Mouse (Mus musculus): ENCODE data around the gene Spink4. TPM values are rescaled to one million over a fixed set of nuclear protein-coding genes. Genes with fewer than 3 reads are reported as not detected.

The Spink4 gene
- polyA plus RNA-seq, 1 experiment from 2014 or later = not detected

GRCm38 (mm10) chr4:40895646-40896045 is 24.2 kb upstream of the Spink4 start:
- Histone ChIP-seq H3K4me3 (ENCODE audit: low read depth, low read length) (no peak overlapping the region), H3K9me3 (ENCODE audit: control insufficient read depth, low read length) (no peaks in the 10 kb centered on the region), H3K9ac (replicated peaks; ENCODE audit: low read depth, low read length) (no peak overlapping the region), H3K4me2 (ENCODE audit: low read depth, low read length) (no peak overlapping the region), H3K4me1 (ENCODE audit: control insufficient read depth, insufficient read depth, low read length) (no peaks in the 10 kb centered on the region), H3K36me3 (ENCODE audit: control insufficient read depth, insufficient read depth, low read length) (no peaks in the 10 kb centered on the region), H3K27me3 (ENCODE audit: control insufficient read depth, insufficient read depth, low read length) (no peaks in the 10 kb centered on the region), H3K27ac (ENCODE audit: low read depth, low read length) (no peak overlapping the region)
- 96% methylated on average over 2 of the region's 2 CpGs for WGBS
- no peak for ATAC-seq (ENCODE audit: low read depth)

GRCm38 (mm10) chr4:40898476-40899044 is 21.3 kb upstream of the Spink4 start:
- no peaks in the 10 kb centered on the region for H3K9me3 ChIP-seq (ENCODE audit: control insufficient read depth, low read length)
- no peak overlapping the region for H3K4me3 ChIP-seq (ENCODE audit: low read depth, low read length)
- H3K4me2 ChIP-seq (ENCODE audit: low read depth, low read length) = no peak overlapping the region
- no peaks in the 10 kb centered on the region for H3K4me1 ChIP-seq (ENCODE audit: control insufficient read depth, insufficient read depth, low read length)
- WGBS = 84% methylated on average over 6 of the region's 6 CpGs
- no peak overlapping the region for H3K27ac ChIP-seq (ENCODE audit: low read depth, low read length)
- H3K9ac ChIP-seq (replicated peaks; ENCODE audit: low read depth, low read length) = no peak overlapping the region
- no peaks in the 10 kb centered on the region for H3K36me3 ChIP-seq (ENCODE audit: control insufficient read depth, insufficient read depth, low read length)
- no peaks in the 10 kb centered on the region for H3K27me3 ChIP-seq (ENCODE audit: control insufficient read depth, insufficient read depth, low read length)
- no peak for ATAC-seq (ENCODE audit: low read depth)

DNA sequence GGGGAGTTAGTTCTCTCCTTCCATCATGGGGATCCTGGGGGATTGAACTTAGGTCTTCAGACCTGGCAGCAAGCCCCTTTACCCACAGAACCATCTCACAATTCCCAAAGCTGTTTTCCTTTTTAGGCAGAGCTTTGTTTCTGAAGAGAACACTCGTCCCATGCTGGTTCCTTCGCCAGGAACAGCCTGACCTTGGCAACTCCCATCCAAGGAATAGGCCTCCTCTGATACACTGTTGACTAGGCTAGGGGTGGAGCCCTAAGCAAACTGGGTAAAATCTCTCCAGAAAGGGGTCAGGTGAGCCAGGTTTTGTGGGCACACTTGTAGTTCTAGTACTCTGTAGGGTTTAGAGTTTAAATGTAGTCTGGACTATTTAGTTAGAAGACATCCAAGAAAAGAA is 20.6 kb upstream of the Spink4 start:
- ATAC-seq (ENCODE audit: low read depth) = no peak
- 72% methylated on average over 2 of the region's 2 CpGs for WGBS
- H3K36me3 ChIP-seq (ENCODE audit: control insufficient read depth, insufficient read depth, low read length) = no peaks in the 10 kb centered on the region
- H3K4me1 ChIP-seq (ENCODE audit: control insufficient read depth, insufficient read depth, low read length) = no peaks in the 10 kb centered on the region
- no peak overlapping the region for H3K4me2 ChIP-seq (ENCODE audit: low read depth, low read length)
- H3K27ac ChIP-seq (ENCODE audit: low read depth, low read length) = no peak overlapping the region
- H3K4me3 ChIP-seq (ENCODE audit: low read depth, low read length) = no peak overlapping the region
- no peaks in the 10 kb centered on the region for H3K9me3 ChIP-seq (ENCODE audit: control insufficient read depth, low read length)
- H3K27me3 ChIP-seq (ENCODE audit: control insufficient read depth, insufficient read depth, low read length) = no peaks in the 10 kb centered on the region
- H3K9ac ChIP-seq (replicated peaks; ENCODE audit: low read depth, low read length) = no peak overlapping the region

- no peak overlapping the region for H3K4me2 ChIP-seq (ENCODE audit: low read depth, low read length)
- H3K27ac ChIP-seq (ENCODE audit: low read depth, low read length) = no peak overlapping the region
- H3K4me3 ChIP-seq (ENCODE audit: low read depth, low read length) = no peak overlapping the region
- no peaks in the 10 kb centered on the region for H3K4me1 ChIP-seq (ENCODE audit: control insufficient read depth, insufficient read depth, low read length)
- no peak for ATAC-seq (ENCODE audit: low read depth)
- no peak overlapping the region for H3K9ac ChIP-seq (replicated peaks; ENCODE audit: low read depth, low read length)
- no peaks in the 10 kb centered on the region for H3K36me3 ChIP-seq (ENCODE audit: control insufficient read depth, insufficient read depth, low read length)
- no peaks in the 10 kb centered on the region for H3K9me3 ChIP-seq (ENCODE audit: control insufficient read depth, low read length)
- 100% methylated on average over 3 of the region's 3 CpGs for WGBS
- H3K27me3 ChIP-seq (ENCODE audit: control insufficient read depth, insufficient read depth, low read length) = no peaks in the 10 kb centered on the region
Observed at GRCm38 (mm10) chr4:40900071-40900470, 19.8 kb upstream of the Spink4 start.

DNA sequence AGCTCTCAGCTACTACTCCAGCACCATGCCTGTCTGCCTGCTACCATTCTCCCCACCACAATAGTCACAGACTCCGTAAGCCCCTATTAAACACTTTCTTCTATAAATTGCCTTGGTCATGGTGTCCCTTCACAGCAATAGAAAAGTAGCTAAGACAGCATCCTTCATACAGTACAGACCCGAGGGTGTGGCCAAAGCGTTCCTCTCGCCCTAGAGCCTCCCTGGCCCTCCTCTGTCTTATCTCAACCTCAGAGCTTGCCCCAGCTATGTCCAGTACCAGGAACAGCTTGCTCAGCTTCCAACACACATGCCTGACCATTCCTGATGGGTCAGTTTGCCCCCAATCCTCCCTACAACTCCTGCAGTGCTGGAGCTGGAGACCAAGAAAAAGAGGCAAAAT is 19.2 kb upstream of the Spink4 start:
- Histone ChIP-seq H3K27me3 (ENCODE audit: control insufficient read depth, insufficient read depth, low read length) (no peaks in the 10 kb centered on the region), H3K27ac (ENCODE audit: low read depth, low read length) (no peak overlapping the region), H3K4me1 (ENCODE audit: control insufficient read depth, insufficient read depth, low read length) (no peaks in the 10 kb centered on the region), H3K36me3 (ENCODE audit: control insufficient read depth, insufficient read depth, low read length) (no peaks in the 10 kb centered on the region), H3K4me2 (ENCODE audit: low read depth, low read length) (no peak overlapping the region), H3K4me3 (ENCODE audit: low read depth, low read length) (no peak overlapping the region), H3K9ac (replicated peaks; ENCODE audit: low read depth, low read length) (no peak overlapping the region), H3K9me3 (ENCODE audit: control insufficient read depth, low read length) (no peaks in the 10 kb centered on the region)
- WGBS = 88% methylated on average over 4 of the region's 4 CpGs
- ATAC-seq (ENCODE audit: low read depth) = no peak

DNA sequence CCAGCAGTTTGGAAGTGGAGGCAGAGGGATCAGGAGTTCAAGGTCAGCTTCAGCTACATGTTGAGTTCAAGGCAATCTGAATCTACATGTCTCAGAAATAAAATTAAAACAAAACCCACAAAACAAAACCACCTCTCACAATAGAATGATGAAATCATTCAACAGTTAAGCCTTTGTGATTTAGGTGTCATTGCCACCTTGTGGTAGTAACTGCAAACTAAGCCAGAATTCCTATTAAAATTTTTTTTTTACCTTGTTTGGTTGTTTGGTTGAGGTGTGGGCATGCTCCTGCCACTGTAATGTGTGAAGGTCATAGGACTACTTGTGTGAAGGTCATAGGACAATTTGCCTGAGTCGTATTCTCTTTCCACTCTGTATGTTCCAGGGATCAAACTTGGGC is 13.6 kb upstream of the Spink4 start:
- Histone ChIP-seq H3K4me2 (ENCODE audit: low read depth, low read length) (no peak overlapping the region), H3K9me3 (ENCODE audit: control insufficient read depth, low read length) (no peaks in the 10 kb centered on the region), H3K27ac (ENCODE audit: low read depth, low read length) (no peak overlapping the region), H3K4me3 (ENCODE audit: low read depth, low read length) (no peak overlapping the region), H3K36me3 (ENCODE audit: control insufficient read depth, insufficient read depth, low read length) (no peaks in the 10 kb centered on the region), H3K9ac (replicated peaks; ENCODE audit: low read depth, low read length) (no peak overlapping the region), H3K27me3 (ENCODE audit: control insufficient read depth, insufficient read depth, low read length) (no peaks in the 10 kb centered on the region), H3K4me1 (ENCODE audit: control insufficient read depth, insufficient read depth, low read length) (no peaks in the 10 kb centered on the region)
- ATAC-seq (ENCODE audit: low read depth) = no peak
- 86% methylated on average over 1 of the region's 1 CpGs for WGBS

- no peaks in the 10 kb centered on the region for H3K36me3 ChIP-seq (ENCODE audit: control insufficient read depth, insufficient read depth, low read length)
- WGBS = 45% methylated on average over 20 of the region's 20 CpGs
- no peak overlapping the region for H3K4me3 ChIP-seq (ENCODE audit: low read depth, low read length)
- no peaks in the 10 kb centered on the region for H3K27me3 ChIP-seq (ENCODE audit: control insufficient read depth, insufficient read depth, low read length)
- H3K4me2 ChIP-seq (ENCODE audit: low read depth, low read length) = no peak overlapping the region
- H3K9me3 ChIP-seq (ENCODE audit: control insufficient read depth, low read length) = no peaks in the 10 kb centered on the region
- no peak overlapping the region for H3K27ac ChIP-seq (ENCODE audit: low read depth, low read length)
- no peak overlapping the region for H3K9ac ChIP-seq (replicated peaks; ENCODE audit: low read depth, low read length)
- ATAC-seq (ENCODE audit: low read depth) = no peak
- no peaks in the 10 kb centered on the region for H3K4me1 ChIP-seq (ENCODE audit: control insufficient read depth, insufficient read depth, low read length)
Observed at GRCm38 (mm10) chr4:40908261-40908969, 11.4 kb upstream of the Spink4 start.

DNA sequence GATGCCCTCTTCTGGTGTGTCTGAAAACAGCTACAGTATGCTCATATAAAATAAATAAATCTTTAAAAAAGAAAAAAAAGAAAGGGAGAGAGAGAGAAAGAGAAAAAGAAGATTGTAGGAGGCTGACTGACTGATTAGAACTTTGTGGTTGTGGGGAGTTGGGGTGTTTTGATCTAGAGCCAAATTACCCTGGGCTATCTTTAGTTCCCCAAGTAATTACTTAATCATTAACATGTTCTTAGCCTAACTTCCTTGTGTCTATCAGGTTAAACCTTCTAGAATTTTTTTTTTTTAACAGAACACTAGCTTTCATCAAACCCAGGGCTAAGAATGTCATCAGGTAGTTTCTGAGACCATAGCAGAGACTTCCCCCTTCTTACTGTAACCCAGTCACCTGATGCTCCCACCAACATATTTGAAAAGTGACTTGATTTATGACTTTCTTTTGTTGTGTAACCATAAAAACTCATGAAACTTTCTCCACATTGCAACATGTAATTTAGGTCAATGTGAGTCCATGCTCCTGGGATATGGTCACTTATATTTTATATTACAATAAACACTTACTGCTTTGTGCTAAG is 5.5 kb upstream of the Spink4 start:
- Histone ChIP-seq H3K4me1 (ENCODE audit: control insufficient read depth, insufficient read depth, low read length) (no peaks in the 10 kb centered on the region), H3K36me3 (ENCODE audit: control insufficient read depth, insufficient read depth, low read length) (no peaks in the 10 kb centered on the region), H3K27me3 (ENCODE audit: control insufficient read depth, insufficient read depth, low read length) (no peaks in the 10 kb centered on the region), H3K27ac (ENCODE audit: low read depth, low read length) (no peak overlapping the region), H3K9me3 (ENCODE audit: control insufficient read depth, low read length) (no peaks in the 10 kb centered on the region), H3K9ac (replicated peaks; ENCODE audit: low read depth, low read length) (no peak overlapping the region), H3K4me2 (ENCODE audit: low read depth, low read length) (no peak overlapping the region), H3K4me3 (ENCODE audit: low read depth, low read length) (no peak overlapping the region)
- no peak for ATAC-seq (ENCODE audit: low read depth)

DNA sequence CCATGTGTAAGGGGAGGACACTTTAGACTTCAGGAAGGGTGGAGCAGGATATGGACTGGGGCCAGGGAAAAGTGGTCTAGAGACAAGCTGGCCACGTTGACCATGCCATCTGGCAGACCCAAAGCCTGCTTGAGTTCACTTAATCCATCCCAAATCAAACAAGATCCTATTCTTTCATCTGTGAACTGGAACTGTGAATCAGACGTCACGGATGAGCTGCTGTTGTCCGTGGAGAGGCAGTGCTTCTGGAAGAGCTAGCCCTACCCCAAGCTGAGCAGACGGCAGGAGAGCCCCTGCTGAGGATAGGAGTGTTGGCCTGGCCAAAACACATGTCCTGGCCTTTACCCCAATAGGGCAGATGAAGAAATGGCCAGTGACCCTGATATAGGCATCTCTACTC is 3.9 kb upstream of the Spink4 start:
- Histone ChIP-seq H3K4me2 (ENCODE audit: low read depth, low read length) (no peak overlapping the region), H3K4me1 (ENCODE audit: control insufficient read depth, insufficient read depth, low read length) (no peaks in the 10 kb centered on the region), H3K36me3 (ENCODE audit: control insufficient read depth, insufficient read depth, low read length) (no peaks in the 10 kb centered on the region), H3K4me3 (ENCODE audit: low read depth, low read length) (no peak overlapping the region), H3K27ac (ENCODE audit: low read depth, low read length) (no peak overlapping the region), H3K9me3 (ENCODE audit: control insufficient read depth, low read length) (no peaks in the 10 kb centered on the region), H3K9ac (replicated peaks; ENCODE audit: low read depth, low read length) (no peak overlapping the region), H3K27me3 (ENCODE audit: control insufficient read depth, insufficient read depth, low read length) (no peaks in the 10 kb centered on the region)
- no peak for ATAC-seq (ENCODE audit: low read depth)
- WGBS = 78% methylated on average over 5 of the region's 5 CpGs

Data from neural tube, embryonic 14.5 days (tissue).